Mouse (Mus musculus): Measurements from ENCODE around the gene Ablim2. TPM values are rescaled to one million over a fixed set of nuclear protein-coding genes. Genes with fewer than 3 reads are reported as not detected.

Ablim2 gene
- polyA plus RNA-seq, 1 experiment, result 113 TPM

- DNase-seq (ENCODE audit: extremely low spot score in 1 of 2, low spot score in 1 of 2), result no peak
Observed at GRCm38 (mm10) chr5:35739005-35739404, 18.7 kb upstream of the Ablim2 start.

GRCm38 (mm10) chr5:35739536-35740278 is 18.0 kb upstream of the Ablim2 start, which contains the start of gene Sh3tc1:
TSS of gene Sh3tc1 (minus strand) at chr5:35739987.
- DNase-seq (ENCODE audit: extremely low spot score in 1 of 2, low spot score in 1 of 2), result no peak

GRCm38 (mm10) chr5:35740716-35741115 is 17.0 kb upstream of the Ablim2 start:
- DNase-seq (ENCODE audit: extremely low spot score in 1 of 2, low spot score in 1 of 2), result no peak

- no peak for DNase-seq (ENCODE audit: extremely low spot score in 1 of 2, low spot score in 1 of 2)
Observed at GRCm38 (mm10) chr5:35741225-35741820, 16.4 kb upstream of the Ablim2 start.

- no peak for DNase-seq (ENCODE audit: extremely low spot score in 1 of 2, low spot score in 1 of 2)
Observed at GRCm38 (mm10) chr5:35743238-35743951, 14.3 kb upstream of the Ablim2 start.

GRCm38 (mm10) chr5:35743990-35744722 is 13.5 kb upstream of the Ablim2 start:
- peak in 1 of 2 experiments; percentile 60 for DNase-seq (ENCODE audit: extremely low spot score in 1 of 2, low spot score in 1 of 2)

GRCm38 (mm10) chr5:35745406-35745805 is 12.3 kb upstream of the Ablim2 start:
- no peak for DNase-seq (ENCODE audit: extremely low spot score in 1 of 2, low spot score in 1 of 2)

GRCm38 (mm10) chr5:35746910-35747309 is 10.8 kb upstream of the Ablim2 start:
- DNase-seq (ENCODE audit: extremely low spot score in 1 of 2, low spot score in 1 of 2), result peak in 1 of 2 experiments; percentile 87

- DNase-seq (ENCODE audit: extremely low spot score in 1 of 2, low spot score in 1 of 2), result no peak
Observed at GRCm38 (mm10) chr5:35749416-35749815, 8.3 kb upstream of the Ablim2 start.

GRCm38 (mm10) chr5:35750026-35750425 is 7.7 kb upstream of the Ablim2 start:
- DNase-seq (ENCODE audit: extremely low spot score in 1 of 2, low spot score in 1 of 2), result no peak

- no peak for DNase-seq (ENCODE audit: extremely low spot score in 1 of 2, low spot score in 1 of 2)
Observed at GRCm38 (mm10) chr5:35751016-35751415, 6.7 kb upstream of the Ablim2 start.

- peak in 1 of 2 experiments; percentile 77 for DNase-seq (ENCODE audit: extremely low spot score in 1 of 2, low spot score in 1 of 2)
Observed at GRCm38 (mm10) chr5:35755131-35755733, 2.4 kb upstream of the Ablim2 start.

- no peak for DNase-seq (ENCODE audit: extremely low spot score in 1 of 2, low spot score in 1 of 2)
Observed at GRCm38 (mm10) chr5:35756020-35756419, 1.7 kb upstream of the Ablim2 start.

GRCm38 (mm10) chr5:35756997-35757638 is 562 bp upstream of the Ablim2 start:
- peak; percentile 80 to 85 for DNase-seq (ENCODE audit: extremely low spot score in 1 of 2, low spot score in 1 of 2)

- peak; percentile 46 to 77 for DNase-seq (ENCODE audit: extremely low spot score in 1 of 2, low spot score in 1 of 2)
Observed at GRCm38 (mm10) chr5:35758081-35759053, 687 bp downstream of the Ablim2 start.

- DNase-seq (ENCODE audit: extremely low spot score in 1 of 2, low spot score in 1 of 2), result no peak
Observed at GRCm38 (mm10) chr5:35761323-35761722, 3.6 kb downstream of the Ablim2 start.

- DNase-seq (ENCODE audit: extremely low spot score in 1 of 2, low spot score in 1 of 2), result peak in 1 of 2 experiments; percentile 51
Observed at GRCm38 (mm10) chr5:35762388-35762787, 4.7 kb downstream of the Ablim2 start.

GRCm38 (mm10) chr5:35762850-35763249 is 5.2 kb downstream of the Ablim2 start:
- no peak for DNase-seq (ENCODE audit: extremely low spot score in 1 of 2, low spot score in 1 of 2)

- DNase-seq (ENCODE audit: extremely low spot score in 1 of 2, low spot score in 1 of 2), result no peak
Observed at GRCm38 (mm10) chr5:35765909-35766308, 8.2 kb downstream of the Ablim2 start.

Measured in frontal cortex, adult 2 months (tissue).